Mouse (Mus musculus) activated CD4-positive, CD25-positive, alpha-beta regulatory T cell (primary cell): ENCODE measurements around the gene Grsf1. TPM values are rescaled to one million over a fixed set of nuclear protein-coding genes. Genes with fewer than 3 reads are reported as not detected.

Experiments used
- polyA plus RNA-seq, 2 experiments: library from polyadenylated mRNA; unstranded; fragments of 100-300 nt; shearing (Covaris generic); gene quantifications; one replicate each; pipeline ENCODE4 v1.2.1; 2017

Grsf1 gene
- polyA plus RNA-seq: 10 to 100 TPM; 53.0 to 59.4 TPM

DNA sequence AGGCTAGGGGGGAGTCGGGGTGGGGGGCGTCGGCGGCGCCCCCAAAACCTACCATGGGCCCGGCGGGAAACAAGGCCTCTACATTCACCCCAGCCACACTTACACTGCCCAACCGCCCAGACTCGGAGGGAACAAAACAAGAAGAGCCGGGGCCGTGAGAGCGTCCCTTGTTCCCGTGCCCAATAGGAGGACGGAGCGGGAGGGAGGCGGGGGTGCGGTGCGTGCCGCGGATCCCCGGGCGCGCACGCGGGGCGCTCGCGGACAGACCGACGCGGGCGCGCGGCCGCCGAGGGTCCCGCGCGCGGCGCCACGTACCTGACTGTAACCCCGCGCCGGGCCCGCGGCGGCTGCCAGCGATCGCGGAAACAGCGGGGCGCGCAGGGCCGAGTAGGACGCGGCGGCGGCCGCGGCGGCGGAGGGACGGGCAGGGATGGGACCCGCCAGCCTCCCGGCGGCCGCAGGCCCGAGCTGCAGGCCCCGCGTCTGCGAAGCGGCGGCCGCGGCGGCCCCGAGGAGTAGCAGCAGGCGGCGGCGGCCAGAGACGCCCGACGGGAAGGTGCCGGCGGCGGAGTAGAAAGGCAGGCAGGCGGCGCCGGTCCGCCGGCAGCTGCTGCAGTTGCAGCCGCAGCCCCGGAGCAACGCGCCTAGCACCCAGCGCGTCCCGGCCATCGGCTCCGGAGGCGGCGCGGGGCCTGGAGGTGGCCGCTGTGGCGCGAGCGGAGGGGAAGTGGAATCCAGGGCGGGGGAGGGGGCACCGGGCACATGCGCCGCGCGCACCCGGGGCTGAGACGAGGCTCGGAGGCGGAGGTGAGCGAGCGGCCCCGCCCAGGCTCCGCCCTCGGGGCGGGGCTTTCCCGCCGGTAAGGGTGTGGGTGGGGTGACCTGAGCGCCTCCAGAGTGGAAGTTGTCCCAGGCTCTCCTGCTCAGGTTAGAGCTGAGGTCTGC is at the start of gene Grsf1:
Gene Grsf1 (minus strand): TSS at position 729 of the 945 bp plus-strand sequence.

DNA sequence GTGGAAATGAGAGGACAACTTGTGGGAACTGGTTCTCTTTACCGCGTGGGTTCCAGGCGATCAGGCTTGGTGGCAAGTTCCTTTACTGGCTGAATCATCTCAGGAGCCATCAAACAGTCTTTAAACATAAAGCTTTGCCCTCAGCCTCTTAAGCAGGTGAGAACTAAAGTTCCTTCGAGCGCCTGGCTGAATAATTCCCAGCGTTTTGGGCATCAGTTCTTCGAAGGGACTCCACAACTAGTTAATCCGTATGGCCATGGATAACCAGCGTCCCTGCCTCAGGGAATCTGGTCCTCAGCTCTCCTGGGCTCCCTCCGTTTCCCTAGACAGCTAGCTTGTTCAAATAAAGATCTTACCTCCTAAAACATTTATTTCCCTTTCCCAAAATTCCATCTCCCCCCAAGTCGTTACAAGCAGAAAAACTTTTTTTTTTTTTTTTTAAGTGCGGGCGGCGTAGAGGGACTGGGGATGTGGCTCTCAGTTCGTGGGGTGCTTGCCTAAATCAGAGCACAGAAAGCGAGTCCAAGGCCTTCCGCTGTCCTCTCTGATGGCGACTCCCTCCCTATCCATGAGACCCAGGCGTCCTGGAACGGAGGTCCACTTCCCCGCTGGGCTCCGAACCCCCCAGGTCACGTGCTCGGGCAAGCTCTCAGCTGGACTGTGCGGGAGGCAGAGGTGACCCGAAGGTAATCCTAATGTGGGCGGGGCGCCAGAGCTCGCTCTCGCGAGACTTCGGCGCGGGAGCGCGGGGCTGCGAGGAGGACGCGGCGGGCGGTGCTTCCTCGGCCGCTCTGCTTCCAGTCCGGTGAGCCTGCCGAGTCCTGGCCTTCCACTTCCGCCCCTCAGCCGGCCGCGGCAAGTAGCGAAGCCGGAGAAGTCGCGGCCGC is 44.4 kb upstream of the Grsf1 start, which contains the start of gene Mob1b:
Gene Mob1b (plus strand): TSS at position 740 of the 887 bp plus-strand sequence.

Other genes starting within 250 kb of the Grsf1 start
- not detected for gene Ambn, start 220.2 kb downstream of the Grsf1 start, polyA plus RNA-seq
- gene Enam, start 188.2 kb downstream of the Grsf1 start, polyA plus RNA-seq: not detected
- gene Jchain, start 148.3 kb downstream of the Grsf1 start, polyA plus RNA-seq: 10 to 100 TPM; 13.6 to 21.0 TPM
- gene Utp3, start 121.7 kb downstream of the Grsf1 start, polyA plus RNA-seq: 10 to 100 TPM; 89.3 to 93.7 TPM
- 1 to 10 TPM; 5.7 to 6.7 TPM for gene Rufy3, start 111.1 kb downstream of the Grsf1 start, polyA plus RNA-seq
- gene Mob1b, start 44.7 kb upstream of the Grsf1 start, polyA plus RNA-seq: 10 to 100 TPM; 10.0 to 10.7 TPM
- gene Dck, start 88.8 kb upstream of the Grsf1 start, polyA plus RNA-seq: 100 to 1,000 TPM in 1 of 2 experiments, 10 to 100 TPM in 1; 56.1 to 110 TPM
- under 1 TPM in 1 of 2 experiments, not detected in 1; 0.47 TPM for gene Slc4a4, start 210.6 kb upstream of the Grsf1 start, polyA plus RNA-seq